Mouse (Mus musculus): ENCODE measurements around the gene Nkain4. TPM values are rescaled to one million over a fixed set of nuclear protein-coding genes. Genes with fewer than 3 reads are reported as not detected.

The Nkain4 gene
- polyA plus RNA-seq, 1 experiment: 9.1 TPM

DNA sequence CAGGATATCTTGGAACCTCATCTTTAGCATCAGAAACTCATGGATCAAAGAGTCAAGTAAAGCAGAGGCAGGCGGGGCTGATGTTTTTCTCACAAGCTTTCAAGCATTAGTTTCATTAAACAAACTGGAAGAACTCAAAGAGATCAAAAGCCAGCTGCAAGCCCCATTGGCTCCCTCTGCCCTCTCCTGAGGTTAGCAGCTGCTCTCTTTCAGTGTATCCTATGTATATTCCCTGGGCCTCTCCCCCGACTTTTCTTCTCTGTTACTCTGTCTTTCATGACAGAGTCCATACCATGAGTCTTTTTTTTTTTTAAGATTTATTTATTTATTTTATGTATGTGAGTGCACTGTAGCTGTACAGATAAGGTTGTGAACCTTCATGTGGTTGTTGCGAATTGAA lies 5.7 kb upstream of the Nkain4 start:
- Histone ChIP-seq H3K9me3 (replicated peaks; ENCODE audit: control insufficient read depth, insufficient read depth, low read length, poor library complexity, severe bottlenecking) (no peaks in the 10 kb centered on the region), H3K4me1 (ENCODE audit: control insufficient read depth, insufficient read depth, low read length) (no peaks in the 10 kb centered on the region), H3K4me3 (ENCODE audit: low read depth, low read length) (no peak overlapping the region), H3K36me3 (ENCODE audit: control insufficient read depth, insufficient read depth, low read length, poor library complexity, severe bottlenecking) (no peaks in the 10 kb centered on the region), H3K9ac (ENCODE audit: low read depth, poor library complexity, severe bottlenecking) (no peak overlapping the region), H3K27ac (ENCODE audit: insufficient read depth, low read length) (no peak overlapping the region), H3K27me3 (ENCODE audit: control insufficient read depth, insufficient read depth, low read length, poor library complexity, severe bottlenecking) (no peaks in the 10 kb centered on the region)
- TF ChIP-seq CTCF (IDR thresholded peaks at IDR 0.05; ENCODE audit: low read depth, low read length) (no peak), POLR2A (IDR thresholded peaks at IDR 0.05; ENCODE audit: insufficient read depth, low read length) (no peak), EP300 (IDR thresholded peaks at IDR 0.05; ENCODE audit: insufficient read depth, low read depth, low read length) (no peak)

DNA sequence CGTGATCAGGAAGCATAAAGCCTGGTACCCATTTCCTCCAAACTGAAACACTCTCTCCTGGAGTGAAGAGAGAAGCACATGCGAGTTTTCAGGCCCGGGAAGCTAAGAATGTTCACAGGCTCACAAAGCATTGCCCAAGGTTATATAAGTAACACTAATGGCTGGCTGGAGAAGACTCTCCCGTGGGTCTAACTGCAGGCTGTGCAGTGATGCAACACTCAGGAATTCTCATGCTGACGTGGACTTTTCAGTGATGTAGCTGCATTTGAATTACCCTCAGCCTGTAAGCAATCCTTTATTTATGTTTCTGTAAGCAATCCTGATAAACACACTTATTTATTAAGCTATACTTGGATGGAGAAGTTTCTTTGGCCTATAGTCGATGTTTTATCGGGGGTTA lies 5.1 kb upstream of the Nkain4 start:
- no peaks in the 10 kb centered on the region for H3K4me1 ChIP-seq (ENCODE audit: control insufficient read depth, insufficient read depth, low read length)
- no peak overlapping the region for H3K9ac ChIP-seq (ENCODE audit: low read depth, poor library complexity, severe bottlenecking)
- TF ChIP-seq EP300 (IDR thresholded peaks at IDR 0.05; ENCODE audit: insufficient read depth, low read depth, low read length) (no peak), POLR2A (IDR thresholded peaks at IDR 0.05; ENCODE audit: insufficient read depth, low read length) (no peak), CTCF (IDR thresholded peaks at IDR 0.05; ENCODE audit: low read depth, low read length) (no peak)
- no peak overlapping the region for H3K27ac ChIP-seq (ENCODE audit: insufficient read depth, low read length)
- no peaks in the 10 kb centered on the region for H3K9me3 ChIP-seq (replicated peaks; ENCODE audit: control insufficient read depth, insufficient read depth, low read length, poor library complexity, severe bottlenecking)
- H3K36me3 ChIP-seq (ENCODE audit: control insufficient read depth, insufficient read depth, low read length, poor library complexity, severe bottlenecking): no peaks in the 10 kb centered on the region
- no peak overlapping the region for H3K4me3 ChIP-seq (ENCODE audit: low read depth, low read length)
- H3K27me3 ChIP-seq (ENCODE audit: control insufficient read depth, insufficient read depth, low read length, poor library complexity, severe bottlenecking): no peaks in the 10 kb centered on the region

DNA sequence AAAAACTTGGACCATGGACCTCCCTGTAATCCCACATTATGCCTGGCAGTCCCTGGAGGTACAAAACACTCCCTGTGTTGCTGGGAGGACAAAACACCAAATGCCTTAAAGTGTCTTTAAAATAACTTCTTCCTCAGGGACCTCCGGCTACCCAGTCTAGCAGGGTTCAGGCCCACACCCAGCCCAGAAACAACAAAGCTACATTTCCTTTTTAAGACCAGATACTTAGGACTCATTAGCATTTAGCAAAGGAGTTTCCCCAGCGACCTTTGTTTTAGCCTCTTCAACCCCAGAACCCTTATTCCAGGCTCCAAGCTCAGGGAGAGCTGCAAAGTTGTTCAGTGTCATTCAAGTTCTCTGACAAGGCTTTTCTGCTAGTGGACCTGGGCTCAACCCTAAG lies 861 bp downstream of the Nkain4 start:
- H3K9me3 ChIP-seq (replicated peaks; ENCODE audit: control insufficient read depth, insufficient read depth, low read length, poor library complexity, severe bottlenecking): no peaks in the 10 kb centered on the region
- peak overlapping the region; percentile 14; the same call in 1 of the 2 replicates for H3K9ac ChIP-seq (ENCODE audit: low read depth, poor library complexity, severe bottlenecking)
- H3K27ac ChIP-seq (ENCODE audit: insufficient read depth, low read length): peak overlapping the region; percentile 81
- peaks cover 8% of the 10 kb centered on the region for H3K4me1 ChIP-seq (ENCODE audit: control insufficient read depth, insufficient read depth, low read length)
- peak overlapping the region; percentile 42 for H3K4me3 ChIP-seq (ENCODE audit: low read depth, low read length)
- TF ChIP-seq EP300 (IDR thresholded peaks at IDR 0.05; ENCODE audit: insufficient read depth, low read depth, low read length) (peak; percentile 60; the same call in 1 of the 2 replicates), POLR2A (IDR thresholded peaks at IDR 0.05; ENCODE audit: insufficient read depth, low read length) (no peak)
- no peaks in the 10 kb centered on the region for H3K27me3 ChIP-seq (ENCODE audit: control insufficient read depth, insufficient read depth, low read length, poor library complexity, severe bottlenecking)
- H3K36me3 ChIP-seq (ENCODE audit: control insufficient read depth, insufficient read depth, low read length, poor library complexity, severe bottlenecking): no peaks in the 10 kb centered on the region

DNA sequence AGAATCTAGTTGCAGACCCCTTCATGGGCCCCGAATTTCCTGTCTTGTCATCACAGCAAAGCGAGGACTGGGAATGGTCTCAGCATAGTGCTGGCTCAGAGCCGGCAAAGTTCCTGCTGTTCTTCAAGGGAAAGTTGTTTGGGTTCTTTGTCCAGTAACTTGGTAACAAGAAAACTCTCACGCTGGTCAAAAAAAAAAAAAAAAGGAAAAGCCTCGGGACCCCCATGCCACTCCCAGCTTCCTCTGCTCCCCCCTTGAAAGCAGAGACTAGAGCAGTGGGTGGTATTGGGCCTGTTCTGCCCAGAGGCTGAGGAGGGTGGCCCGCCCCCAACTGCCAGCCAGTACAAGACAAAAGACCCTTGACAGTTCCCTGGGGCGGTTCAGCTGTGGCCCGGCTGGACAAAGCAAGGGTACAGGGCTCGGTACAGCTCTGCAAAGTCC lies 1.7 kb downstream of the Nkain4 start:
- Histone ChIP-seq H3K4me1 (ENCODE audit: control insufficient read depth, insufficient read depth, low read length) (peaks cover 8% of the 10 kb centered on the region), H3K4me3 (ENCODE audit: low read depth, low read length) (no peak overlapping the region)

DNA sequence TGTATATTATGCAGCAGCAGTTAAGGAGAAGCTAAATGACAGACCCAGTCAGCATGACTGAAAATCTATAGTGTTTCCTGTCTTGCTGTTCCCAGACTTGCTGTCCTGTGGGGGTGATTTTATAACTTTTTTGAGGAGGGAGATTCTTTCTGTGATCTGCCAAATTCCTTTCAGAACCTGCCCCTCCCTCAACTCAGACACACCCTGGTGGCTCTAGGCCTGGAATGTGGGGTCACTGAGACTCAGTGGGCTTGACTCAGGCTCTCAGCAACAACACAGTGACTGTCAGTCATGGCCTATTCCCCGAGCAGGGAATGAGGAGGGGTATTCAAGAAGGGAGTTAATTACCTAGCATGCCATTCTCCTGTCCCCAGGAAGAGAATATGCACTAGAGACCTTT lies 4.6 kb downstream of the Nkain4 start:
- H3K9ac ChIP-seq (ENCODE audit: low read depth, poor library complexity, severe bottlenecking): no peak overlapping the region
- H3K4me1 ChIP-seq (ENCODE audit: control insufficient read depth, insufficient read depth, low read length): peaks cover 8% of the 10 kb centered on the region
- no peaks in the 10 kb centered on the region for H3K36me3 ChIP-seq (ENCODE audit: control insufficient read depth, insufficient read depth, low read length, poor library complexity, severe bottlenecking)
- H3K27me3 ChIP-seq (ENCODE audit: control insufficient read depth, insufficient read depth, low read length, poor library complexity, severe bottlenecking): no peaks in the 10 kb centered on the region
- no peaks in the 10 kb centered on the region for H3K9me3 ChIP-seq (replicated peaks; ENCODE audit: control insufficient read depth, insufficient read depth, low read length, poor library complexity, severe bottlenecking)
- H3K4me3 ChIP-seq (ENCODE audit: low read depth, low read length): no peak overlapping the region
- TF ChIP-seq POLR2A (IDR thresholded peaks at IDR 0.05; ENCODE audit: insufficient read depth, low read length): no peak
- TF ChIP-seq EP300 (IDR thresholded peaks at IDR 0.05; ENCODE audit: insufficient read depth, low read depth, low read length): no peak
- TF ChIP-seq CTCF (IDR thresholded peaks at IDR 0.05; ENCODE audit: low read depth, low read length): no peak
- H3K27ac ChIP-seq (ENCODE audit: insufficient read depth, low read length): no peak overlapping the region

More for the DNA sequence above, 1.7 kb downstream of the Nkain4 start:
- Histone ChIP-seq H3K27ac (ENCODE audit: insufficient read depth, low read length) (no peak overlapping the region; the same call in 1 of the 2 replicates), H3K36me3 (ENCODE audit: control insufficient read depth, insufficient read depth, low read length, poor library complexity, severe bottlenecking) (no peaks in the 10 kb centered on the region), H3K9me3 (replicated peaks; ENCODE audit: control insufficient read depth, insufficient read depth, low read length, poor library complexity, severe bottlenecking) (no peaks in the 10 kb centered on the region), H3K27me3 (ENCODE audit: control insufficient read depth, insufficient read depth, low read length, poor library complexity, severe bottlenecking) (no peaks in the 10 kb centered on the region), H3K9ac (ENCODE audit: low read depth, poor library complexity, severe bottlenecking) (no peak overlapping the region)
- TF ChIP-seq POLR2A (IDR thresholded peaks at IDR 0.05; ENCODE audit: insufficient read depth, low read length) (no peak), EP300 (IDR thresholded peaks at IDR 0.05; ENCODE audit: insufficient read depth, low read depth, low read length) (peak; percentile 94)

DNA sequence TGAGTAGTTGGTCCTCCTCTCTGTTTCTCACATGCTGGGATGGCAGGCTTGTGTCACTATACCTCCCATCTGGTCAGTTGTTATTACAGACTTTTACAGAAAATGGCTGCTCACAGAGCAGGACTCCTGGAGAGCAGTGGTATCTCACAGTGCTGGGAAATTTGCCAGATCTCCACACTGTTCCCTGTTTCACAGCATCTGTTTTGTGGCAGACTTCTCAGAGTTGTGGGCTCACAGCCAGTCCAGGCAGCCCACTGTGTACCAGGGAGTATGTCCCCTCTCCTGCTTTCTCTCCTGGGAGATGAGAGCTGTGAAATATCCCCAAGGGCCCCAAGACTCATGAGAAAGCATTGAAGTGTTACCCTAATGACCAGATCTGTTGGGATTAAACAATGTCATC lies 12.6 kb downstream of the Nkain4 start:
- Histone ChIP-seq H3K9ac (ENCODE audit: low read depth, poor library complexity, severe bottlenecking) (no peak overlapping the region), H3K27ac (ENCODE audit: insufficient read depth, low read length) (no peak overlapping the region), H3K36me3 (ENCODE audit: control insufficient read depth, insufficient read depth, low read length, poor library complexity, severe bottlenecking) (no peaks in the 10 kb centered on the region), H3K4me1 (ENCODE audit: control insufficient read depth, insufficient read depth, low read length) (no peaks in the 10 kb centered on the region), H3K27me3 (ENCODE audit: control insufficient read depth, insufficient read depth, low read length, poor library complexity, severe bottlenecking) (no peaks in the 10 kb centered on the region), H3K4me3 (ENCODE audit: low read depth, low read length) (no peak overlapping the region), H3K9me3 (replicated peaks; ENCODE audit: control insufficient read depth, insufficient read depth, low read length, poor library complexity, severe bottlenecking) (no peaks in the 10 kb centered on the region)
- no peak for TF ChIP-seq CTCF (IDR thresholded peaks at IDR 0.05; ENCODE audit: low read depth, low read length)
- no peak for TF ChIP-seq EP300 (IDR thresholded peaks at IDR 0.05; ENCODE audit: insufficient read depth, low read depth, low read length)
- no peak for TF ChIP-seq POLR2A (IDR thresholded peaks at IDR 0.05; ENCODE audit: insufficient read depth, low read length)
